Mouse (Mus musculus) c-Kit-negative CD71-positive TER-119-positive erythroid progenitor cells, embryonic 14.5 days (primary cell): ENCODE results near the gene Dlx5.

Source experiments
- DNase-seq: peaks from one replicate; pipeline ENCODE4 v3.0.0-alpha.2; 2013; ENCODE audit warnings: low read depth, low spot score

Dlx5 gene

DNA sequence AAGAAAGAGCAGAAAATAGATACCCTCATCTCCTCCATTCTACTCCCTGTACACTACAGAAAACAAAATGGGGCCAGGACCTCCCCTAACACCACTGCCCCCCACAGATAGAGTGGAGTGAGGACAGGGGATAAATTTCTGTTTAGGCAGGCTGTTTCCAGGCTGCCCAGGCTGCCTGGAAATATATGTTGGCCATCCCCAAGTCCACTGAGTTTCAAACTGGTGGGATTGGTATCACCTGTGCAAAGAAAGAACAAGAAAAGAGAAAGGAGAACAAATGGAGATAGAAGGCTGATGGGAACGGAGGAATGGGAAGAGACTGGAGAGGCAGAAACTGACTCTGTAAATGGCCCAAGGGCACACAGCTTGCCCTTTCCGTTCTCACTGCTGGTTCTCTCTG is 5.7 kb downstream of the Dlx5 start:
- DNase-seq: no peak

DNA sequence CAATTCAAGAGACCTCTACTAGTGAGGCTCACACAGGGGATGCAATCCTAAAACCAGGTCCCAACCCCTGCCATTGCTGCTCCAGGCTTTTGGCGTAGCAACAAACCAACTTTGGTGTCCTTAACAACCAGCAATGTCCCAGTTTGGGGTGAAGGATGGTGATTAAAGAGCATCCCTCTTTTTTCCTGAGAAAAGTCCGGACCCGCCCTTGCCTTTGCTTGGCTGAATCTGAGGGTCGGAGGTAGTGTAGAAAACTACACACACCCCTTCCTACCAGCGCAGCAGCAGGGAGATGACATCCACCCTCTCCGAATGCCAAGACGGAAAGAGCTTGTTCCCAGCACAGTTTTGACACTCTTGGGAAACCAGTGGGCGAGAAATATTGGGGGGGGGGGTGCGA is 6.2 kb downstream of the Dlx5 start:
- no peak for DNase-seq

DNA sequence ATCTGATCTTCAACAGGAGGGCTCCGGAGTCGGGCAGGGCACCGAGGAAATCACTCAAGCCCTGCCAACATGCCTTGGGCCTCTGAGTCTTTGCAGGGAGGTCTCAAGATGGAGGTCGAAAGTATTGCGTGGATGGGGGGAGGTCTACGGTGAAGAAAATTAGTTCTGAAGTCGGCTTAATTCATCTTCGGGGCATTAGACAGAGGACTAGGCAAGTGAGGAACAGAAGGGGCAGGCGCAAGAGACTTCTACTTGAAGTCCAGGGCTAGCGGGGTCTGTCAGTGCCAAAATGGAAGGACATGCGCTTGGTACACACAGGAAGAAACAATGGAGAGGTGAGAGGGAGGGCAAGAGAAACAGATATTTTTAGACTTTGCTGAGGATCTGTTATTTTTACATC is 6.7 kb downstream of the Dlx5 start:
- no peak for DNase-seq

DNA sequence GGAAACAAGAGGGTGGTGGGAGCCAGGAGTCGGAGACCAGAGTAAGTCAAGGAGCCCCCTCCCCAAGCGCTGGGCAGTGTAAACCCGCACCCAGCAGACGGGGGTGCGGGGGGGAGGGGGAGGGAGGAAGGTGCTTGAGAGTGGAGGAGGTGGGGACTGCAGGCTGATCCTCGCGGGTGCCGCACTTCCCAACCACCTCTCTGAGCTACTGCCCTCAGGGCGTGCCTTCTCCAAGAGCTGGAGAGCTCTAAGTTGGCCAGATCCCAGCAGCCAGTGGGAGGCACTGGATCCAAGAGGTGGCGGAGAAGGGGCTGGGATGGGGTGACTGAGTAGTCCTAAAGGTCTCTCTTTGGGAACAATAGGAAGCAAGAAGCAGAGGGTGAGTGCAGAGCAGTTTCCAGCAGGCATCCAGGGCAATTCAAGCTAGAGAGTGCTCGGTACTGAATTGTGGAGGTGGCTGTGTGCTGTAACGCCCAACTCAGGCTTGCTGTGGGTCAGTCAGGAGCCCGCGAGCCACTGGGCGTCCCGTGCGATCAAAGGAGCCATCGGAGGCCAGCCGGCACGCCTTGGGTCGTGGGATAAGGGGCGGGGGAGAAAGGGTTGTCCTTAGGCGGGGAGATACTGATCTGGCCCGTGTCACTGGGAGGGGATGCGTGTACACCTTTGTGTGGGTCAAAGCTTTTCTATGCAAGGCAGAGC is 7.7 kb downstream of the Dlx5 start:
- no peak for DNase-seq

DNA sequence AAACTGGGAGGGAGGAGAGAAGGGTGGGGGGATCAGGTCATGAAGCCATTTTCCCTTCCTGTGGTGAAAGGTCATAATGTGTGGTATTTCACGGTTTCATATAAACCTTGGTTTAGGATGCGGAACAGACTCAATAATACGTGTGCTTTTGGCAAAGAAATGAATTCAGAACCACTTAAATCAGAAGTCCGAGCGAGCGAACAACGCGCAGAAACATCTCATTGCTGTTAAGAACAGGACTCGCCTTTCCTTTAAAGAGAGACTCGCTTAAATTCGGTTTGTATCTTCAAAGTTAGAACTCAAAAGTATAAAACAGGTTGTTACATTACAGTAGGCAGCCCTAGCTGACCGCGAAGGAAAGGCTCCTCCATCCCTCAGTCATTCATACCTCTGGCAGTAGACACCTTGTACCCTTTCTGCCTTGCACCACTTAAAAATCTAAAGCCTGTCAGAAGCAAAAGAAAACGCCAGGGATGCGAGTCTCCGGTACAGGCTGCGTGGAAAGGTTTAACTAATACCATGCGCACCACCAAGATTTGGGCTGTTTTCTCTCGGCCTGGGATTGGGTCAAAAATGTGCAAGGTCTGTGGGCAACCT is 8.3 kb downstream of the Dlx5 start:
- DNase-seq: no peak

DNA sequence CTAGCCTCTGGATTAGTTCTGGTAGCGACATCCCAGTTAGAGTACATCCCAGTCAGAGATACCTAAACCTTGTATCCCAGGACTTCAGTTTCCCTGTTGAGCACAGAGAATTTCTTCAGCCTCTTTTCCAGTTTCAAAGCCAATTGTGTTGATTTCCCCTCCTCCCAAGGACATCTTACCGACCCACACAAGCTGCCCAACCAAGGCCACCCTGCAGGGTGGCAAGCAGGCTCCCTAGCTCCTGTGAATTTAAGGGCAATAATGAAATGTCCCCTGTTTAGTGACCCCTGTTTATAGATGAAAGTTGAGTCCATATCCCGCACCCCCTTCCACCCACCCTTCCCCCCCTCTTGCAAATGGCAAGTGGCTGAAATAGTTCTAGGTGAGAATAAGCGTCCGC is 9.0 kb downstream of the Dlx5 start:
- no peak for DNase-seq

DNA sequence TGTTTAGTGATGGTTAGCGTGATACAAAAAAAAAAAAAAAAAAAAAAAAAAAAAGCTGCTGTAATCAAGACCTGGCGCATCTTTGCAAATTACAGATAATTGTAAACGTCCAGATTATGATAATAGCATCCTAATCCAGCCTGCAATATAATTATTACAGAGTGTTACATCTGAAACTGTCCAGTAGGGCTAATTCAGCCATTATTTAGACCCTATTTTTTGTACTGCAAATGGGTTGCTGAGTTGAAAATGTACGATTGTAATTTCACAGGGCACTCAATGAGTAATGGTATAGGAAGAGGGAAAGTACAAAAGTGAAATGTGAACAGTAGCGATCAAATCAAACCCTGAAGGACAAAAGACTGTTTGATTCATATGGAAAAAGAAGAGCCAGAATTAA is 10.2 kb downstream of the Dlx5 start:
- DNase-seq: no peak

DNA sequence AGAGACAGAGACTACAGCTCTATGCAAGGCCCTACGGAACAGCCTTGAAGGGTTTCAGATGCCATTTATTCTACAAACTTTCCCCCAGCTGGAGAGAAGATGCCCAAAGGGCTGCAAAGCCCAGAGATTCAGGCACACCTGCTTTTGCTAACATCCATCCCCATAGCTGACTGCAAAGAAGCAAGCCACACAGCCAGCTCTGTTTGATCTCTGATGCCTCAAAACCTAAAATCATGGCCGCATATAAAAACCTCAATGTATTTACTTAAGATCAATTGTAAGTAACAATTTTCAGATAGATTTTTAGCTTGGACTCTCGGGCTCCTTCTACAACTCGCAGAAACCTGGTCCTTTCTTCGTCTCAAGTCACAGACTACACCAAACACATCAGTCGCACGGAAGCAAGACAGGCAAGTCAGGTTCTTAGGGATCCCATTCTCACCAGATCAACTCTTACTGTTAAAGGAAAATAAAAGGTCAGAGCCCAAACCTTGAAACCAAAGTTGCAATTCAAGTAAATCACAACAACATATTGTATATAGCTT is 10.9 kb downstream of the Dlx5 start:
- no peak for DNase-seq

DNA sequence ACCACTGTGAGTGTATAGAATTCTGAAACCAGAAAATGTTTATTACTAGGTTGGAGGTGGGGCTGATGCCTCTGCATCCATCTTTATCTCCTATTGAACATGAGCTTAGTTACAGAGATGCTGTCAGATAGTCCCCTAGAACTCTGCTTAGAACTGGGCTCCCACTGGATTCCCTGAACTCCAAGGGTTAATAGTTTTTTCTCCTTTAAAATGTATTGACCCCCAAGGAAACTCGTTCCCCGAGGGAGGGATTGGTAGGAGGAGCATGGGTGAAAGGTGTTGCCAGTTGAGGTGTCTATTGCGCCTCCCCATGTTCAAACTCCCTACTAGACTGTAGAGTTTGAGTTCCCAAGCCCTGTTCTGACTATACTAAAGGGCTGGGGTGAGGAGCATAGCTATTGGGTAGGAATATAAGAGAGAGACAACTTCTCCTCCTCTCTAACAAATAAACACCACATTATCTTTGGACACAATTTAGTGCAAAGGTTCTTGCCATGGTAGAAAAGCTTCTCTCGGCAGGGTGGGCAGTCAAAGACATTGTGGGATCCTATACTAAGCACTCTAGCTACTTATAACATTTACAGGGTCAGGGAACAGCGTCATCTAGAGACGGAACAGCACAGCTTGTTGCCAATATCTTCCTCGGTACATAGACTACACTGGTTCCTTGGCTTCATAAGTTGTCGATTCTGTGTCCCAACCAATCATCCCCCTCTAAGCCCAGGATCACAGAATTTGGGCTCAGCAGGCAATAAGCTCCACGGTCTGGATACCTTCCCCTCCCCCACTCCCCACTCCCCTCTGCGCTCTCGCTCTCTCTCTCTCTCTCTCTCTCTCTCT is 11.7 kb downstream of the Dlx5 start:
- DNase-seq: no peak

DNA sequence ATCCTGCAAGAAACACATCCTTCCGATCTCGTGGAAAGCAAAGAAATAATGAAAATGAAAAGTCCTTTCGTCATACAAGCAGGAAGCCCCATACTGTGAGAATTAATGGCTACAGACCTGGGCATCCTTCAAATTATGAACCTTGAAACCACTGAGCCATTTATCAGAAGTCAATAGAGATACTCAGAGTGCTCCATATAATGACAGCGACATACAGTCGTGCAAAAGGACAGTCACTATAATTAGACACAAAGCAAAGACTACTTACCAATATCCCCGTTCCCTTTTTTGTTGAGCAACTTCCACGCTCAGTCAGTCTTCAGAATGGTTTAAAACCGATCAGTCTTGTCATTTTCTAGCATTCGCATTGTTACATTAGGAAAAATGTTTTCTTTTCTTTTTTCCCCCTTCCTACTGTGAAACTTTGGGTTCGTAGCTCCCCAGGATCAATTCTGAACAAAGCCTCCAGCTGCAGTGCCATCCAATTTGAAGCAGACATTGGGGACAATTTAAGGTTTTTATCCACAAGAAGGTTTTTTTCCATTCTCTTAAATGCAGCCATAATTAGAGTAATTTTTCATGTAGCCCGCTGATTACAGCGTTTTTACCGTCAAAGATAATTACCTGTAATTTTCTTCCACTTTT is 12.7 kb downstream of the Dlx5 start:
- no peak for DNase-seq

DNA sequence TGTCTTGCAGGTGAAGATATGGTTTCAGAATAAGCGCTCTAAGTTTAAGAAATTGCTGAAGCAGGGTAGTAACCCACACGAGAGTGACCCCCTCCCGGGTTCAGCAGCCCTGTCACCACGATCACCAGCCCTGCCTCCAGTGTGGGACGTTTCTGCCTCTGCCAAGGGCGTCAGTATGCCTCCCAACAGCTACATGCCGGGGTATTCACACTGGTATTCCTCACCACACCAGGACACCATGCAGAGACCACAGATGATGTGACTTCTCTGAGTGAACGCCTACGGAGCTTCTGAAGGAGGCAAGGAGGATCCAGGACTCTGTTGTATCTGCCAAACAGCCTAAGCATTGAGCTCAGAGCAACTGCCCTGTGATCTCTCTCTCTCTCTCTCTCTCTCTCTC is 14.9 kb downstream of the Dlx5 start:
- DNase-seq: no peak

DNA sequence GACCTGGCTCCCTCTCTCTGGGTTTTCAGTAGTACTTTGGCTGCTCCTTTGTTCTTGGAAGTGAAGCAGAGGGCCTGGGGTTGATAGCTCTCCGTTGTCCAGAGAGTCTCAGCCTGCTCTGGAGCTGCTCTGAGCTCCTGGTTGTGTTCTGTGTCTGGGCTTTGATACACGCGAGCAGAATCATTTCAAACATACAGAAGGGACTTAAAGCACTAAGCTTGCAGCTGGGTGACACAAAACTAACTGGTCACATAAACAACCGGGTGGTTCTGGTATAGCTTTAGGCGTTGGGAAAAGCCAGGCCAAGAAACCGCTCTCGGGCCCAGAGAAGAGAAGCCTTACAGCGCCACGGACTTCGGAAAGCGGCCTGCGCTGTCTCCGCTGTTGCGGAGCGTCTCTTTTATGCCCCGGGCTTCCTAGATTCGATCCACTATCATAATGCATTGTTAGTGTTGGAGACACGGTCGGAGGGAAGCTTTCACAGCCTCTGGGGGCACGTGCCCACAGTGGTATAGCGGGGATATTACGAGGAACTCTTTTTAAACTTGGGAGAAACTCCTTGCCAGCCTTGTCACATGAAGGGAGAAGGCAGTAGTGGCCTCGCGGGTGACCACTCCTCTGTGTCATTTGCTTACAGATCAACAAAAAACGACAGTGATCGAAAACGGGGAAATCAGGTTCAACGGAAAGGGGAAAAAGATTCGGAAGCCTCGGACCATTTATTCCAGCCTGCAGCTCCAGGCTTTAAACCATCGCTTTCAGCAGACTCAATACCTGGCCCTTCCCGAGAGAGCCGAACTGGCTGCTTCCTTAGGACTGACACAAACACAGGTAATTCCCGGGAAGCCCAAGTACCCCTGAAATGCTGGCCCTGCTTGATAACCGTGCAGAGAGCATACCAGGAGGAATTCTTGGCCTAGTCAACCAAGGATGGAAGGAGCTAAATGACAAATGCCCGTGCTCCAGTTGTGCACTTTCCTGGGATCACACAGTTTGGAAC is 17.1 kb downstream of the Dlx5 start:
- DNase-seq: no peak

DNA sequence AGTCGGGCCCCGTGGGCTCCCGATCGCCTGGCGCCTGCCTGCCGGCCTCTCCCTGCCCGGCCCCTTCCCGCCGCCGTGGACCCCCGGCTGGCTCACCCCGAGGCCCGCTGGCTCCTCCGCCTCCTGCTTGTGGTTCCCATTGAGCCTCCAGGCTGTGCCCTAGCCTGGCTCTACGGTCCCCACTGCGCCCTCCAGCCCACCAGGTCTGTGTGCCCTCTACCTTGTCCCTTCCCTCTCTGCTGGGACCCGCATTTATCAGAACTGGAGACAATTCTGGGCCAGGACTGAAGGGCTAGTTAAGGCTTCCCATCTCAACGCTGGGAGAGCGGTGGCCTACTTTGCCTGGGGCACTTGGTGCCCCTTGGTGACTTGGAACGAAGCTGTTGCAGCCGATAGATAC is 17.9 kb downstream of the Dlx5 start:
- DNase-seq: no peak

DNA sequence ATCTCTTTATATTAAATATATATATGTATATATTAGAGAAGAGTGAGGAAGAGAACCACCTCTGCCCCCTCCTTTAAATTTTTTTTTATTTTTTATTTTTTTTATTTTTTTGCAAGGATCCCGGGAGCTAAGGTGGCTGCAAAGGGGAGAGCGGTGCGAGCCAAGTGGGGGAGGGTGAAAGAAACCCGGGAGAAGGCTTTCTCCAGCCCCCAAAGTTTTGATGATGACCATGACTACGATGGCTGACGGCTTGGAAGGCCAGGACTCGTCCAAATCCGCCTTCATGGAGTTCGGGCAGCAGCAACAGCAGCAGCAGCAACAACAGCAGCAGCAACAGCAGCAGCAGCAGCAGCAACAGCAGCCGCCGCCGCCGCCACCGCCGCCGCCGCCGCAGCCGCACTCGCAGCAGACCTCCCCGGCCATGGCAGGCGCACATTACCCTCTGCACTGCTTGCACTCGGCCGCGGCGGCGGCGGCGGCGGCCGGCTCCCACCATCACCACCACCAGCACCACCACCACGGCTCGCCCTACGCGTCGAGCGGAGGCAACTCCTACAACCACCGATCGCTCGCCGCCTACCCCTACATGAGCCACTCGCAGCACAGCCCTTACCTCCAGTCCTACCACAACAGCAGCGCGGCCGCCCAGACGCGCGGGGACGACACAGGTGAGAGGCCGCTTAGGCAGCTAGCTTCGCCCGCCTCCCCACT is 18.6 kb downstream of the Dlx5 start, which contains the start of gene Dlx6:
Gene Dlx6 (plus strand): TSS at position 175 of the 711 bp plus-strand sequence.
- no peak for DNase-seq

DNA sequence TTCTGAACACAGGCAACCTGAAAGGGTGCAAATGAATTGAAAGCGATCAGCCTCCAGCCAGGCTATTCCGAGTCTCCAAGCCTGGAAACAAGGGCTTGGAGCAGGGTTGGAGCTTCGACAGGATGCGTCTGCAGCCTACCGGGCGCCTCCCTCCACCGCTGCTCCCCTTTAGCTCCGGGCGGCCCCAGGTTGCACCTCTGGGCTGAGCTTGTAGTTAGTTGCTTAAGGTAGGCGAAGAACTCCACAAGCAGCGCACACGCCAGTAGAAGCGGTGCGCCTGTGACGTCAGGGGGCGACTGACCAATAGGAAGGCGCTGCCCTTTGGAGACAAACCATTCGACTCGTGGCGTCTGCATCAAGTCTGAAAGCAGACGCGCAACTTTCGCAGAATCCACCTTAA is 19.3 kb downstream of the Dlx5 start:
- DNase-seq: no peak

DNA sequence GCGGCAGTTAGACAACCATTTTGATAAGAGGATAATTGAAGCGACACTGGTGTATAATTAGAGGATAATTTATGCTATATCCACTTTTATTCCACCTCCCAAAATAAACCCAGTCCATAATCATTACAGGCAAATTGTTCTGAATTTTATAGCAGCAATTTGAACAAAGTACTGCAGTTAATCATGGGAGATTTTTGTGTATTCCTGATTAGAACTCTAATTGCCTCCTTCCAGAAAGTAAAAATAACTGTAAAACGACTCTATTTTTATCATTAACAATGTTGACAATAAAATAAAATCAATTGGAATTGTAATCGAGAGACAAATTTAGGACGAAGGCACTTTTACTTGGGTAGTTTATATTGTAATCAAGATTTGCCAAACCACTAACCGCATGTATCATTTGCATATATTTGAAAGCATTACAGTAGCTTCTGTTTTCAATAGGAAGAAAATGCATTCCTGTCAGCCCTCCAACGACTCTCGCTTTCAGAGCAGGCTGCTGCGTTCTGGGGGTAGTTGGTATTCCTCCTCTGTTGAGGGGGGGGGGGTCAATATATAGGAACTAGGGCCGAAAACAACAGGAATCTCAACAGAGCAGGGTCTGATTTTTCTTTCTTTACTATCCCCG is 20.0 kb downstream of the Dlx5 start:
- DNase-seq: no peak

DNA sequence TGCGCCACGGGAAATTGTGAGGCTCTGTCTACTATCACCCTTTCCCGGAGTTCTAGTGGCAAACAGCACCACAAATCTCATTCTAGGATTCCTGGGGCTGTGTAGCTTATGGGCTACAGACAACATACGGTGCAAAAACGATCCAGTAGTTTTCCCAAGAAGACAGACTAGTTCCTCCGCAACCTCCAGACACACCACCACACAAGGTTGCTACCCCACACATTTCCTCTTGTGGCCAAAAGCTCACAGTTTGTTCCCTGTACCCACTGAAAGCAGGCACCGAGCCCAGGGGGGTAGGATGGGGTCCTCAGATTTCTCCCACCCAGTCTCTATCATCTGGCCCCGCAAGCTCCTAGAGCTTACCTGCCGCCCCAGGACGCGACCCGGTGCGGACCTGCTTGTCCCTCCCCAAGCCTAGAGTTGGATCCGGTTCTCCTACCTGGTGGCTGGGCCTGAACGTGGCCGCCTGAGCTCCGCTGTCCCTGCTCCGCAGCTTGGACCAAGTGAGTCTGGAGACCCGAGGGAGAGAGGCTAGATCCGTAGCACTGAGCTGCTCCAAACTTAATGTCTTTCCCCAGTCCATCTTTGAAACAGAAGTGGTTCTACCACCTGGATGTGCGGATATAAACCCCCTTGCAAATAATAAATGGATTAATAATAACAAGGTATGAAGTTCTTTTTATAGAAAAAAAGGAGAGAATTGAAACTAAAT is 20.6 kb downstream of the Dlx5 start:
- DNase-seq: no peak

DNA sequence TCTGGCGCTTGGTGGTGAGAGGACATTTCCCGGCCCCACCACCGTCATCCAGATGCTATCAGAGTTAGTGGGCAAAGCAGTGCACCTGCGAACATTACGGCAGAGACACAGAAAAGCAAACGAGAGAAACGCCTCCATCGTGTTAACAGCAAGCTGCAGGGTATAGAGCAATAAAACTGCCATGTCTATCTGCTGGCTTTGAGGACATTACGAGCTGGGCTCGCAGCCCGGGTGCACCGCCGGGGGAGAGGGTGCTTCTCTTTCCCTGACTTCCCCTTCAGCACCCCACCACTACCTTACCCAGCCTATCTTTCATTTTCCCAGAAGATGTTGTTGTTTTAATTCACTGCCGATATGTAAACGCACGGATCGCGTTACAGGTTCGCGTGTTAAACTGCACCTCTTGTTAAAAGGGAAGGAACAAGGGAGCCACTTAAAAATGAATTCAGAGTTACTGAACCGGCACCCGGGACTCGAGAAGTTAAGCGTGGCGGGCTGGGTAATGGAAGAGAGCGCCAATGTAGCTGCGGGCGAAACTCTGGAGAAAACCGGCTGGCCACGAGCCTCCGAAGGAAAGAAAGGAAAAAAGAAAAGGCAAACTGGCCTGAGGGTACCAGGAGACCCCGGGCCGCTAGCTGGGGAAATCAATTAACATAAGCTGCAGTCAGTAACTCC is 21.3 kb downstream of the Dlx5 start:
- DNase-seq: no peak
